In the genomic region with DNA sequence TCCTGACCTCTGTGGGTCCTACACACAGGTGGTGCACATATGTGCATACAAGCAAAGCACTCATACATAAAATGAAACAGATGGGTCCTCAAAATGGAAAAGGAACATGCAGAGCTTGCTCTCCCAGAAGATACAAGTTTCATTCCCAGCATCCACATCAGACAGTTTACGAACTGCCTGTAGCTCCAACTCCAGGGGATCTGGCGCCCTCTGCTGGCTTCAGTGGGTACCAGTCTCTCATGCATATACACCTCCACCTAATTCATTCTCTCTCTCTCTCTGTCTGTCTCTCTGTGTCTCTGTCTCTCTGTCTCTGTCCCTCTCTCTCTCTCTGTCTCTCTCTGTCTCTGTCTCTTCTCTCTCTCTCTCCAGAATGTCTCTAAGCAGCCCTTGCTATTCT, we compare ENCODE assay signal across 7 mouse cellular contexts. TPM values are rescaled to one million over a fixed set of nuclear protein-coding genes. Genes with fewer than 3 reads are reported as not detected.
DNase-seq lines count a peak whose midpoint lies in the region; ATAC-seq and TF ChIP-seq lines count a peak whose summit lies in the region.

No protein-coding gene starts in this region.

- 55% methylated on average over 2 of the region's 2 CpGs for WGBS in intestine, postnatal 0 days
- WGBS in intestine, embryonic 15.5 days, result 48% methylated on average over 2 of the region's 2 CpGs
- WGBS in limb, embryonic 10.5 days, result 53% methylated on average over 2 of the region's 2 CpGs

- H3K27ac ChIP-seq in intestine, postnatal 0 days (ENCODE audit: low read depth, low read length), result no peak overlapping the region
- no peak overlapping the region for H3K27ac ChIP-seq in intestine, embryonic 15.5 days
- no peak overlapping the region for H3K27ac ChIP-seq in CH12.LX (ENCODE audit: insufficient read depth, low read depth)
- H3K27ac ChIP-seq in limb, embryonic 10.5 days, result no peak overlapping the region

- peaks cover 5% of the 10 kb centered on the region for H3K4me1 ChIP-seq in intestine, postnatal 0 days (replicated peaks; ENCODE audit: control insufficient read depth, insufficient read depth, low read length)
- peaks cover 21% of the 10 kb centered on the region for H3K4me1 ChIP-seq in intestine, embryonic 15.5 days (replicated peaks)
- peaks cover 19 to 33% of the 10 kb centered on the region in 2 experiments for H3K4me1 ChIP-seq in CH12.LX (ENCODE audit: control insufficient read depth in 1 of 2, insufficient read depth in 2 of 2)
- H3K4me1 ChIP-seq in limb, embryonic 10.5 days, result peaks cover 23% of the 10 kb centered on the region

- TF ChIP-seq RAD21 in CH12.LX (IDR thresholded peaks at IDR 0.05; ENCODE audit: low read depth, low read length), result peak; percentile 82

- ATAC-seq in intestine, postnatal 0 days, result no peak
- no peak for ATAC-seq in intestine, embryonic 15.5 days

- H3K4me2 ChIP-seq in intestine, postnatal 0 days (replicated peaks; ENCODE audit: low read depth), result no peak overlapping the region
- H3K4me2 ChIP-seq in intestine, embryonic 15.5 days (replicated peaks), result no peak overlapping the region
- no peak overlapping the region for H3K4me2 ChIP-seq in CH12.LX (ENCODE audit: insufficient read depth, low read depth, poor library complexity, severe bottlenecking)

- in situ Hi-C loops in CH12.LX (cut with MboI; ENCODE audit: low pct_ligation_motif_present, low pct_unique_long_range_greater_than_20kb, low sequenced_read_pairs), result no loop called here

- no peak overlapping the region for H3K4me3 ChIP-seq in intestine, postnatal 0 days (ENCODE audit: low read depth, low read length)
- no peak overlapping the region for H3K4me3 ChIP-seq in intestine, embryonic 15.5 days (replicated peaks)
- no peak overlapping the region for H3K4me3 ChIP-seq in CH12.LX (replicated peaks in 1 of 3; ENCODE audit: low read depth in 2 of 3, low read length in 2 of 3, poor library complexity in 1 of 3)
- H3K4me3 ChIP-seq in limb, embryonic 10.5 days, result no peak overlapping the region

- H3K27me3 ChIP-seq in intestine, postnatal 0 days (replicated peaks; ENCODE audit: control insufficient read depth, insufficient read depth, low read length), result no peaks in the 10 kb centered on the region
- no peaks in the 10 kb centered on the region for H3K27me3 ChIP-seq in intestine, embryonic 15.5 days (replicated peaks)
- peaks cover 2% of the 10 kb centered on the region for H3K27me3 ChIP-seq in CH12.LX (replicated peaks)
- H3K27me3 ChIP-seq in limb, embryonic 10.5 days (ENCODE audit: low read depth, poor library complexity, severe bottlenecking), result no peaks in the 10 kb centered on the region

- no peaks in the 10 kb centered on the region for H3K9me3 ChIP-seq in intestine, postnatal 0 days (ENCODE audit: control insufficient read depth)
- no peaks in the 10 kb centered on the region for H3K9me3 ChIP-seq in intestine, embryonic 15.5 days
- H3K9me3 ChIP-seq in CH12.LX (replicated peaks; ENCODE audit: low read length), result no peaks in the 10 kb centered on the region
- no peaks in the 10 kb centered on the region for H3K9me3 ChIP-seq in limb, embryonic 10.5 days (replicated peaks)

- dilution Hi-C loops in CH12.LX (cut with MboI; ENCODE audit: extremely low pct_ligation_motif_present, extremely low pct_unique_long_range_greater_than_20kb, low sequenced_read_pairs), result no loop called here

- DNase-seq in B cell, adult 2 months, result peak; percentile 67 to 70
- peak; percentile 75 for DNase-seq in CH12.LX (ENCODE audit: extremely low read depth)
- DNase-seq in c-Kit-positive CD71-positive TER-119-positive erythroid progenitor cells, embryonic 14.5 days (ENCODE audit: low spot score), result peak; percentile 65
- DNase-seq in limb, embryonic 10.5 days (ENCODE audit: low spot score), result peak; percentile 81
- DNase-seq in skeletal muscle tissue, adult 2 months (ENCODE audit: low read depth, low spot score), result peak; percentile 36

- H3K36me3 ChIP-seq in intestine, postnatal 0 days (ENCODE audit: control insufficient read depth, insufficient read depth), result no peaks in the 10 kb centered on the region
- no peaks in the 10 kb centered on the region for H3K36me3 ChIP-seq in intestine, embryonic 15.5 days
- peaks cover 0 to 7% of the 10 kb centered on the region in 2 experiments for H3K36me3 ChIP-seq in CH12.LX (replicated peaks in 1 of 2; ENCODE audit: control insufficient read depth in 1 of 2, insufficient read depth in 1 of 2, low read length in 1 of 2)
- H3K36me3 ChIP-seq in limb, embryonic 10.5 days, result no peaks in the 10 kb centered on the region

- no peaks in the 10 kb centered on the region for H3K79me2 ChIP-seq in CH12.LX (replicated peaks; ENCODE audit: control insufficient read depth, extremely low read depth, insufficient read depth, poor library complexity, severe bottlenecking)

- TF ChIP-seq CTCF in intestine, postnatal 0 days (IDR thresholded peaks at IDR 0.05; ENCODE audit: low read depth), result peak; percentile 92
- TF ChIP-seq CTCF in CH12.LX (conservative IDR thresholded peaks at IDR 0.05 in 1 of 2, IDR thresholded peaks at IDR 0.05 in 1 of 2; ENCODE audit: low read depth in 2 of 2, low read length in 2 of 2), result peak; percentile 87

- no peak for TF ChIP-seq EP300 in CH12.LX (IDR thresholded peaks at IDR 0.05; ENCODE audit: low read length)

- no peak for TF ChIP-seq POLR2A in CH12.LX (IDR thresholded peaks at IDR 0.05; ENCODE audit: low read depth, low read length)

- H3K9ac ChIP-seq in intestine, postnatal 0 days (ENCODE audit: low read depth, low read length), result no peak overlapping the region
- no peak overlapping the region for H3K9ac ChIP-seq in intestine, embryonic 15.5 days
- H3K9ac ChIP-seq in CH12.LX (ENCODE audit: insufficient read depth, low read depth), result no peak overlapping the region

TF ChIP-seq in CH12.LX, 34 proteins besides CTCF, POLR2A, EP300 and RAD21:
- peak; percentile 35; the same call in 1 of the 2 replicates for TF ChIP-seq IRF4 (IDR thresholded peaks at IDR 0.05; ENCODE audit: low read depth, low read length)
- TF ChIP-seq SMC3 (IDR thresholded peaks at IDR 0.05; ENCODE audit: low read depth, low read length), result peak; percentile 86
- peak; percentile 48 for TF ChIP-seq ZC3H11A (IDR thresholded peaks at IDR 0.05; ENCODE audit: low read depth, low read length)
- no peak for TF ChIP-seq TBP (conservative IDR thresholded peaks at IDR 0.05; ENCODE audit: low read depth, low read length)

RNA-seq across cellular contexts. Expression of a gene that starts 19.7 kb away (rescaled TPM):
- polyA plus RNA-seq in intestine, postnatal 0 days (2015; fragmentation: Nextera tagmentation; extraction: Ambion mirVana), result 8.3 and 9.2 TPM in 2 replicates
- 20.4 and 21.9 TPM in 2 replicates for polyA plus RNA-seq in intestine, embryonic 15.5 days (2015; fragmentation: Nextera tagmentation; extraction: Ambion mirVana)
- total RNA-seq in CH12.LX (2012; rRNA removed) (15.4 and 16.9 TPM in 2 replicates), CH12.LX (2014; rRNA removed) (13.8 and 18.0 TPM in 2 replicates)
- 16.5 and 17.0 TPM in 2 replicates for polyA plus RNA-seq in CH12.LX (2012; ENCODE audit: insufficient read length, low read depth)
- polyA plus RNA-seq in limb, embryonic 10.5 days (2016; fragmentation: Nextera tagmentation; extraction: Ambion mirVana), result 32.1 and 36.8 TPM in 2 replicates

RNA-seq across cellular contexts. Expression of a gene that starts 22.4 kb away (rescaled TPM):
- 175 and 180 TPM in 2 replicates for polyA plus RNA-seq in intestine, postnatal 0 days (2015; fragmentation: Nextera tagmentation; extraction: Ambion mirVana)
- 394 and 407 TPM in 2 replicates for polyA plus RNA-seq in intestine, embryonic 15.5 days (2015; fragmentation: Nextera tagmentation; extraction: Ambion mirVana)
- total RNA-seq in CH12.LX (2012; rRNA removed) (48.2 and 48.7 TPM in 2 replicates), CH12.LX (2014; rRNA removed) (30.1 and 30.6 TPM in 2 replicates)
- 102 and 121 TPM in 2 replicates for polyA plus RNA-seq in CH12.LX (2012; ENCODE audit: insufficient read length, low read depth)
- polyA plus RNA-seq in limb, embryonic 10.5 days (2016; fragmentation: Nextera tagmentation; extraction: Ambion mirVana), result 405 and 413 TPM in 2 replicates

RNA-seq across cellular contexts. Expression of a gene that starts 45.2 kb away (rescaled TPM):
- polyA plus RNA-seq in intestine, postnatal 0 days (2015; fragmentation: Nextera tagmentation; extraction: Ambion mirVana), result 0.35 and 0.77 TPM in 2 replicates
- 0.28 and 0.38 TPM in 2 replicates for polyA plus RNA-seq in intestine, embryonic 15.5 days (2015; fragmentation: Nextera tagmentation; extraction: Ambion mirVana)
- total RNA-seq in CH12.LX (2012; rRNA removed), result 0.25 TPM in 1 of 2 replicates, not detected in the other
- total RNA-seq in CH12.LX (2014; rRNA removed), result not detected in 2 replicates
- not detected in 2 replicates for polyA plus RNA-seq in CH12.LX (2012; ENCODE audit: insufficient read length, low read depth)
- 0.24 and 0.31 TPM in 2 replicates for polyA plus RNA-seq in limb, embryonic 10.5 days (2016; fragmentation: Nextera tagmentation; extraction: Ambion mirVana)

RNA-seq across cellular contexts. Expression of a gene that starts 46.0 kb away (rescaled TPM):
- 6.1 and 7.7 TPM in 2 replicates for polyA plus RNA-seq in intestine, postnatal 0 days (2015; fragmentation: Nextera tagmentation; extraction: Ambion mirVana)
- polyA plus RNA-seq in intestine, embryonic 15.5 days (2015; fragmentation: Nextera tagmentation; extraction: Ambion mirVana), result 3.1 and 3.7 TPM in 2 replicates
- total RNA-seq in CH12.LX (2012; rRNA removed), result not detected in 2 replicates
- not detected in 2 replicates for total RNA-seq in CH12.LX (2014; rRNA removed)
- polyA plus RNA-seq in CH12.LX (2012; ENCODE audit: insufficient read length, low read depth), result not detected in 2 replicates
- 0.23 and 0.33 TPM in 2 replicates for polyA plus RNA-seq in limb, embryonic 10.5 days (2016; fragmentation: Nextera tagmentation; extraction: Ambion mirVana)
